Mouse (Mus musculus): ENCODE data around the gene Adrm1. TPM values are rescaled to one million over a fixed set of nuclear protein-coding genes. Genes with fewer than 3 reads are reported as not detected.

Adrm1 gene
- 170 and 185 TPM in 2 replicates for polyA plus RNA-seq (2015; fragmentation: Nextera tagmentation; extraction: Ambion mirVana)

DNA sequence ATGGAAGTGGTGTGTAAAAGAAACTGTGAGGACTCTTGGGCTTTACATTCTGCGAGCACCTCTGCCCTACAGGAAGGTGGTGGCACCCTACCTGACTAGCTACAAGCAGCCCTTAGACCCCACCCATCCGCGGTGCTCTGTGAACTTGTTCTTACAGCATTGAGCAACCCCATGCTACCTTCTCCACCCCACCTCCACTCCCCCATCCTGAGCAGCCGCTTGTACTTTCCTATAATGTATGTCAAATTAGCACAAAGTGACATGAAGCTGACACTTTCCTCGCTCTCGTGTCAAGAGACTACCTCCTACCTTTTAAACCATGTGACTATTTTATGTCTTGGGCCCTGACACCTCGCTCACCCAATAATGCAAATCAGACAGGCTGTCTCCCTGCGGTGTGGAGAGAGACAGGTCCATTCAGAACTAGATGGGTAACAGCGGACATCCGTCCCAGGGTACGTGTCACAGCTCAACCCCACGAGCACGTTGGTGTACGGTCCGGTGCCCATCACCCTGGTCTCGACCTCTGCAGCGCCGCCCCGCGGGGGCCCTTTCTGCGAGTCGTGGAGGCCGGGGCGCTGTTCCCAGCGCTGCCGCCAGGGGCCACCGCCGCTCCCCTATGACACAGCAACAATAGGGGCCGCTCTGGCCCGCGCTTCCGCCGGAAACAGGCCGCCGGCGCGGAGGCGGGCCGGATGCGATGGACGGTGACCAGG is at the start of gene Adrm1:
TSS of gene Adrm1 (plus strand) at position 680 of the 716 bp plus-strand sequence.
- Histone ChIP-seq H3K27ac (peak within 1 kb of the TSS; percentile 95), H3K4me1 (replicated peaks; ENCODE audit: insufficient read depth, low read length) (0 out of 2 replicates have a peak, but pooled peaks cover 10% of the 10 kb centered on the region), H3K4me3 (replicated peaks; ENCODE audit: low read depth, low read length) (peak within 1 kb of the TSS; percentile 81), H3K36me3 (ENCODE audit: insufficient read depth, low read length) (peaks cover 10% of the 10 kb centered on the region), H3K4me2 (ENCODE audit: low read length) (peak within 1 kb of the TSS; percentile 94), H3K27me3 (ENCODE audit: insufficient read depth, low read length) (no peaks in the 10 kb centered on the region), H3K9me3 (replicated peaks; ENCODE audit: low read length) (no peaks in the 10 kb centered on the region), H3K9ac (ENCODE audit: low read depth, low read length) (peak within 1 kb of the TSS; percentile 94)
- peak; percentile 99 for TF ChIP-seq CTCF (IDR thresholded peaks at IDR 0.05; ENCODE audit: low read depth)
- 3% methylated on average over 41 of the region's 41 CpGs for WGBS
- peak; percentile 96 for DNase-seq (ENCODE audit: low spot score)
- ATAC-seq (replicated peaks; ENCODE audit: low FRiP score, low read depth), result peak; percentile 98

DNA sequence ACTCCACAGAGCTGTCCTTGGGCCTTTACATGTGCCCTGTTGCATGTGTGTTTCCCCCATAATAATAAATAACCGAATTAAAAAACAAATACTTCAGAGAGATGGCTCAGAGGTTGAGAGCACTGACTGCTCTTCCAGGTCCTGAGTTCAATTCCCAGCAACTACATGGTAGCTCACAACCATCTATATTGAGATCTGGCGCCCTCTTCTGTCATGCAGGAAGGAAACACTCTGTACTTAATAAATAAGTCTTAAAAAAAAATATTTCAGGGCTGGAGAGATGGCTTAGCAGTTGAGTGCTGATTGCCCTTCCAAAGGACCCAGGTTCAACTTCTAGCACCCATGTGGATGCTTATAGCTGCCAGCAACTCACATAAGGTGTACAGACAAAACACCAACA is 47.1 kb upstream of the Adrm1 start:
- Histone ChIP-seq H3K36me3 (ENCODE audit: insufficient read depth, low read length) (no peaks in the 10 kb centered on the region), H3K4me1 (replicated peaks; ENCODE audit: insufficient read depth, low read length) (peaks cover 10% of the 10 kb centered on the region; the same call in 1 of the 2 replicates), H3K9ac (ENCODE audit: low read depth, low read length) (no peak overlapping the region), H3K4me2 (ENCODE audit: low read length) (no peak overlapping the region), H3K27ac (no peak overlapping the region), H3K4me3 (replicated peaks; ENCODE audit: low read depth, low read length) (no peak overlapping the region), H3K27me3 (ENCODE audit: insufficient read depth, low read length) (no peaks in the 10 kb centered on the region), H3K9me3 (replicated peaks; ENCODE audit: low read length) (no peaks in the 10 kb centered on the region)
- peak; percentile 43 for TF ChIP-seq CTCF (IDR thresholded peaks at IDR 0.05; ENCODE audit: low read depth)
- WGBS, result 84% methylated on average over 2 of the region's 2 CpGs
- no peak for DNase-seq (ENCODE audit: low spot score)
- ATAC-seq (replicated peaks; ENCODE audit: low FRiP score, low read depth), result no peak

DNA sequence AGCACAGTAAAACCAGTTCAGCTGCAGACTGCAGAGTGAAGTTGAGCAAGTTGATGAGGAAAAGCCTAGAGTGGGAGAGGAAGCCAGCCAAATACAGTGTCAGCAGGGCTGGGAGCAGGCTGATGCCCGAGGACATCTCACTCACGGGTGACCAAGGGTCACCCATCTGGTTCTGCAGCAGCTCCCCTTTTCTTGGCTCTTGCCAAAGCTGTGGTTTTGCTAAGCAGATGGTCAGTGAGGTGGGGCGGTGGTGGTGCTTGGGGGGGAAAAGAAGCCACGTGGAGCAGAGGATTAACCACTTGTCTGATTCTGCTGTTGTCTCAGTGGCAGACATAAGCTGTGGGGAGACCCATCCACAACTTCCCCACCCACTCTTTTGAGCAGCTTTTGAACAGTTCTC is 45.1 kb upstream of the Adrm1 start:
- TF ChIP-seq CTCF (IDR thresholded peaks at IDR 0.05; ENCODE audit: low read depth), result no peak
- no peaks in the 10 kb centered on the region for H3K9me3 ChIP-seq (replicated peaks; ENCODE audit: low read length)
- 33% methylated on average over 4 of the region's 4 CpGs for WGBS
- no peak overlapping the region for H3K9ac ChIP-seq (ENCODE audit: low read depth, low read length)
- DNase-seq (ENCODE audit: low spot score) (no peak), ATAC-seq (replicated peaks; ENCODE audit: low FRiP score, low read depth) (no peak)
- H3K27ac ChIP-seq, result no peak overlapping the region
- H3K27me3 ChIP-seq (ENCODE audit: insufficient read depth, low read length), result no peaks in the 10 kb centered on the region
- H3K4me2 ChIP-seq (ENCODE audit: low read length), result no peak overlapping the region
- H3K4me1 ChIP-seq (replicated peaks; ENCODE audit: insufficient read depth, low read length), result peaks cover 6% of the 10 kb centered on the region; the same call in 1 of the 2 replicates
- no peaks in the 10 kb centered on the region for H3K36me3 ChIP-seq (ENCODE audit: insufficient read depth, low read length)
- no peak overlapping the region for H3K4me3 ChIP-seq (replicated peaks; ENCODE audit: low read depth, low read length)

DNA sequence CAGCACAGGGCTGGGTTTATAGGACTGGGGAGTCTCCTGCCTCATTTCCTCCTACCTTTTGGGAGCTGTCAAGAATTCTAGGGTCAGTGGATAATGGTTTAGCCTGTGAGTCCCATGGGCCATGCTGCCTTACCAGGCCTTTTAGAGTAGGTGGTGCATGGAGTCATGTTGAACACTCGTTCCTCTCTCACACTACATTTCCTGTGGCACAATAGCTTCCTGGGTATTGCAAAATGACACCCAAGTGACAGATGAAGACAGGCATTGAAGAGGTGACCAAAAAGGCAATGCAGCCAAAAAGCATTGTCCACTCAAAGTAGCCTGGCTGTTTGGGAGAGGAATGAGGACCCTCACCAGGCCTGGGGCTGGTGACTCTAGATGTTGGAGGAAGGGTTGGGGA is 43.6 kb upstream of the Adrm1 start:
- H3K4me2 ChIP-seq (ENCODE audit: low read length), result no peak overlapping the region
- no peak overlapping the region for H3K9ac ChIP-seq (ENCODE audit: low read depth, low read length)
- H3K27me3 ChIP-seq (ENCODE audit: insufficient read depth, low read length), result no peaks in the 10 kb centered on the region
- no peak overlapping the region for H3K4me3 ChIP-seq (replicated peaks; ENCODE audit: low read depth, low read length)
- no peak overlapping the region for H3K27ac ChIP-seq
- no peak for ATAC-seq (replicated peaks; ENCODE audit: low FRiP score, low read depth)
- 55% methylated on average over 1 of the region's 1 CpGs for WGBS
- H3K36me3 ChIP-seq (ENCODE audit: insufficient read depth, low read length), result no peaks in the 10 kb centered on the region
- H3K4me1 ChIP-seq (replicated peaks; ENCODE audit: insufficient read depth, low read length), result peaks cover 6% of the 10 kb centered on the region; the same call in 1 of the 2 replicates
- H3K9me3 ChIP-seq (replicated peaks; ENCODE audit: low read length), result no peaks in the 10 kb centered on the region
- TF ChIP-seq CTCF (IDR thresholded peaks at IDR 0.05; ENCODE audit: low read depth), result no peak
- no peak for DNase-seq (ENCODE audit: low spot score)

DNA sequence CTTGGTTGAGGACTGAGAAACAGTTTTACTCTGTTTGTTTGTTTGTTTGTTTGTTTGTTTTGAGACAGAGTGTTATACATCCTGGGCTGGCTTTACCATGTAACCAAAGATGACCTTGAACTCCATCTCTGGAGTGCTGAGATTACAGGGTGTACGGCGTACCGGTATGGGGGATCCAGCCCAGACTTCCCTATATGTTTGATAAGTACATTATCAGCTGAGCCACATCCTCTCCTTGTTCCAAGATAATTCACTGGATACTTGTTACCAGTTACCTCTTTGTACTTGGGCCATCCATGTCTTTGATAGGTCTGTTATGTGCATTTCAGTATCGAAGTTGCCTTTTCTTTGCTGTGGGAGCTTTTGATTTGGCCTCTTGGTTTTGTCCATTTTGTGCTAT is 38.1 kb upstream of the Adrm1 start:
- H3K4me1 ChIP-seq (replicated peaks; ENCODE audit: insufficient read depth, low read length), result no peaks in the 10 kb centered on the region
- WGBS, result 95% methylated on average over 4 of the region's 4 CpGs
- no peak overlapping the region for H3K27ac ChIP-seq
- 0 out of 2 replicates have a peak, but pooled peaks cover under 1% of the 10 kb centered on the region for H3K36me3 ChIP-seq (ENCODE audit: insufficient read depth, low read length)
- H3K9ac ChIP-seq (ENCODE audit: low read depth, low read length), result no peak overlapping the region
- H3K9me3 ChIP-seq (replicated peaks; ENCODE audit: low read length), result no peaks in the 10 kb centered on the region
- no peaks in the 10 kb centered on the region for H3K27me3 ChIP-seq (ENCODE audit: insufficient read depth, low read length)
- no peak for DNase-seq (ENCODE audit: low spot score)
- TF ChIP-seq CTCF (IDR thresholded peaks at IDR 0.05; ENCODE audit: low read depth), result no peak
- H3K4me2 ChIP-seq (ENCODE audit: low read length), result no peak overlapping the region
- H3K4me3 ChIP-seq (replicated peaks; ENCODE audit: low read depth, low read length), result no peak overlapping the region
- ATAC-seq (replicated peaks; ENCODE audit: low FRiP score, low read depth), result no peak

DNA sequence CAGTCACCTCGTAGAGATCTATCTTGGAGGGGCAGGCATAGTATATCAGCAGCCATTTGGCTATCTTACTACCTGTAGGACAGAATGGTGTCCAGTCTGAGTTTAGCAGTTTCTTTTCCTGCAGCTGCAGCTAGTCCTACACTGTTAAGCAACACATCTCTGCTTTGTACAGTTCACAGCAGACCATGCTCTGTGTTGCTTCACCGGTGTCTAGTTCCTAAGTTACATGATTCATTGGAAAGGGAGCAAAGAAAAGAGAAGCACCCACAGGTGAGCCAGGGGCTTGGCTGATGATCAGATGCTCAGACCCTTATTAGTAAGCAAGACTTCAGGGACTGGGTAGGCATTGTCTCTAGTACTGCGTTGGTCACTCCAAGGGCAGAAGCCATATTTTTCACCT is 37.4 kb upstream of the Adrm1 start:
- DNase-seq (ENCODE audit: low spot score) (no peak), ATAC-seq (replicated peaks; ENCODE audit: low FRiP score, low read depth) (no peak)
- Histone ChIP-seq H3K4me3 (replicated peaks; ENCODE audit: low read depth, low read length) (no peak overlapping the region), H3K4me2 (ENCODE audit: low read length) (no peak overlapping the region), H3K27ac (no peak overlapping the region), H3K27me3 (ENCODE audit: insufficient read depth, low read length) (no peaks in the 10 kb centered on the region), H3K36me3 (ENCODE audit: insufficient read depth, low read length) (peaks cover 7% of the 10 kb centered on the region; the same call in 1 of the 2 replicates), H3K9me3 (replicated peaks; ENCODE audit: low read length) (no peaks in the 10 kb centered on the region), H3K9ac (ENCODE audit: low read depth, low read length) (no peak overlapping the region), H3K4me1 (replicated peaks; ENCODE audit: insufficient read depth, low read length) (no peaks in the 10 kb centered on the region)
- WGBS, result 77% methylated on average over 3 of the region's 3 CpGs
- no peak for TF ChIP-seq CTCF (IDR thresholded peaks at IDR 0.05; ENCODE audit: low read depth)
